Mouse (Mus musculus) heart, embryonic 12.5 days (tissue): ENCODE results near the gene Shc3. TPM values are rescaled to one million over a fixed set of nuclear protein-coding genes. Genes with fewer than 3 reads are reported as not detected.

ENCODE experiments used
- ATAC-seq: fragments of 200-750 bp; cut with Nextera tagmentation; 2 replicates; pipeline ENCODE4 v1.8.0; 2017; ENCODE audit warnings: moderate TSS enrichment, moderate library complexity; ENCODE audit not compliant: insufficient number of reproducible peaks, low FRiP score
- H3K27ac ChIP-seq: fragments of 300-500 bp; sonication (generic); 2 replicates; pipeline ENCODE4 v1.5.1; 2016; ENCODE audit warnings: mild to moderate bottlenecking, moderate library complexity; ENCODE audit not compliant: poor library complexity, severe bottlenecking
- H3K27me3 ChIP-seq: fragments of 300-500 bp; sonication (generic); replicated peaks from 2 replicates; pipeline ENCODE4 v1.6.1; 2016; ENCODE audit warnings: mild to moderate bottlenecking, moderate library complexity
- H3K36me3 ChIP-seq: fragments of 300-500 bp; sonication (generic); 2 replicates; pipeline ENCODE4 v1.6.1; 2016; ENCODE audit warnings: mild to moderate bottlenecking, moderate library complexity
- H3K4me1 ChIP-seq: fragments of 300-500 bp; sonication (generic); replicated peaks from 2 replicates; pipeline ENCODE4 v1.6.1; 2016; ENCODE audit warnings: mild to moderate bottlenecking
- H3K4me2 ChIP-seq: fragments of 300-500 bp; sonication (generic); 2 replicates; pipeline ENCODE4 v1.6.1; 2016; ENCODE audit warnings: mild to moderate bottlenecking, moderate library complexity
- H3K4me3 ChIP-seq: fragments of 300-500 bp; sonication (generic); 2 replicates; pipeline ENCODE4 v1.5.1; 2016; ENCODE audit warnings: mild to moderate bottlenecking
- H3K9ac ChIP-seq: fragments of 300-500 bp; sonication (generic); 2 replicates; pipeline ENCODE4 v1.6.1; 2016; ENCODE audit warnings: mild to moderate bottlenecking, moderate library complexity
- H3K9me3 ChIP-seq: fragments of 300-500 bp; sonication (generic); replicated peaks from 2 replicates; pipeline ENCODE4 v1.6.1; 2016; ENCODE audit warnings: mild to moderate bottlenecking, moderate library complexity
- WGBS: fragments of 180-500 bp; shearing (Covaris S2); methylation state at CpG from one replicate; pipeline ENCODE4 v1.1.7; 2016; 5-methylcytosine and 5-hydroxymethylcytosine counted together
- polyA plus RNA-seq: library from polyadenylated mRNA; unstranded; fragments of >200 nt; fragmentation: Nextera tagmentation; extraction: Ambion mirVana; gene quantifications from 2 replicates; pipeline ENCODE4 v1.2.1, GENCODE M21; 2016

Shc3 gene
- polyA plus RNA-seq, 1 experiment from 2014 or later, result 0.26 TPM

- no peak overlapping the region for H3K4me2 ChIP-seq
- no peak overlapping the region for H3K4me3 ChIP-seq
- H3K27ac ChIP-seq, result no peak overlapping the region
- 79% methylated on average over 9 of the region's 9 CpGs for WGBS
- no peaks in the 10 kb centered on the region for H3K4me1 ChIP-seq
- H3K36me3 ChIP-seq, result no peaks in the 10 kb centered on the region
- no peaks in the 10 kb centered on the region; the same call in 1 of the 2 replicates for H3K9me3 ChIP-seq
- ATAC-seq, result no peak
- H3K9ac ChIP-seq, result no peak overlapping the region
- H3K27me3 ChIP-seq, result no peaks in the 10 kb centered on the region
These were observed 83.9 kb downstream of the Shc3 start for GRCm38 (mm10) chr13:51485291-51485690.

GRCm38 (mm10) chr13:51482786-51483185, 86.4 kb downstream of the Shc3 start:
- Histone ChIP-seq H3K9me3 (no peaks in the 10 kb centered on the region), H3K4me2 (no peak overlapping the region), H3K27me3 (no peaks in the 10 kb centered on the region), H3K4me3 (no peak overlapping the region), H3K4me1 (no peaks in the 10 kb centered on the region), H3K27ac (no peak overlapping the region), H3K36me3 (no peaks in the 10 kb centered on the region), H3K9ac (no peak overlapping the region)
- no peak for ATAC-seq
- 84% methylated on average over 11 of the region's 11 CpGs for WGBS

- 54% methylated on average over 11 of the region's 11 CpGs for WGBS
- H3K9me3 ChIP-seq, result no peaks in the 10 kb centered on the region
- H3K4me3 ChIP-seq, result no peak overlapping the region
- no peak for ATAC-seq
- no peak overlapping the region for H3K27ac ChIP-seq
- no peaks in the 10 kb centered on the region for H3K27me3 ChIP-seq
- no peaks in the 10 kb centered on the region for H3K4me1 ChIP-seq
- H3K9ac ChIP-seq, result no peak overlapping the region
- no peak overlapping the region for H3K4me2 ChIP-seq
- H3K36me3 ChIP-seq, result no peaks in the 10 kb centered on the region
These were observed 88.7 kb downstream of the Shc3 start for GRCm38 (mm10) chr13:51480341-51481011.

GRCm38 (mm10) chr13:51479826-51480225, 89.4 kb downstream of the Shc3 start:
- Histone ChIP-seq H3K4me2 (no peak overlapping the region), H3K27me3 (no peaks in the 10 kb centered on the region), H3K9ac (no peak overlapping the region), H3K27ac (no peak overlapping the region), H3K36me3 (no peaks in the 10 kb centered on the region), H3K4me3 (no peak overlapping the region), H3K4me1 (no peaks in the 10 kb centered on the region), H3K9me3 (no peaks in the 10 kb centered on the region)
- no peak for ATAC-seq
- 83% methylated on average over 11 of the region's 11 CpGs for WGBS

- 65% methylated on average over 10 of the region's 10 CpGs for WGBS
- Histone ChIP-seq H3K4me2 (no peak overlapping the region), H3K9ac (no peak overlapping the region), H3K36me3 (no peaks in the 10 kb centered on the region), H3K27me3 (no peaks in the 10 kb centered on the region), H3K4me1 (no peaks in the 10 kb centered on the region), H3K9me3 (no peaks in the 10 kb centered on the region), H3K27ac (no peak overlapping the region), H3K4me3 (no peak overlapping the region)
- ATAC-seq, result no peak
These were observed 92.2 kb downstream of the Shc3 start for GRCm38 (mm10) chr13:51476991-51477390.

- ATAC-seq, result no peak
- no peaks in the 10 kb centered on the region for H3K9me3 ChIP-seq
- no peak overlapping the region for H3K4me2 ChIP-seq
- H3K4me3 ChIP-seq, result no peak overlapping the region
- WGBS, result 65% methylated on average over 17 of the region's 17 CpGs
- no peaks in the 10 kb centered on the region for H3K36me3 ChIP-seq
- no peak overlapping the region for H3K9ac ChIP-seq
- no peak overlapping the region for H3K27ac ChIP-seq
- H3K27me3 ChIP-seq, result no peaks in the 10 kb centered on the region
- 0 out of 2 replicates have a peak, but pooled peaks cover 3% of the 10 kb centered on the region for H3K4me1 ChIP-seq
These were observed 100.4 kb downstream of the Shc3 start for GRCm38 (mm10) chr13:51468697-51469250.

- H3K27ac ChIP-seq, result no peak overlapping the region
- no peaks in the 10 kb centered on the region for H3K27me3 ChIP-seq
- H3K36me3 ChIP-seq, result no peaks in the 10 kb centered on the region
- no peaks in the 10 kb centered on the region for H3K9me3 ChIP-seq
- ATAC-seq, result no peak
- H3K4me3 ChIP-seq, result no peak overlapping the region
- H3K4me1 ChIP-seq, result 0 out of 2 replicates have a peak, but pooled peaks cover 3% of the 10 kb centered on the region
- H3K4me2 ChIP-seq, result no peak overlapping the region
- no peak overlapping the region for H3K9ac ChIP-seq
- 74% methylated on average over 14 of the region's 14 CpGs for WGBS
These were observed 102.9 kb downstream of the Shc3 start for GRCm38 (mm10) chr13:51466117-51466841.

GRCm38 (mm10) chr13:51464294-51464693, 104.9 kb downstream of the Shc3 start:
- ATAC-seq, result no peak

GRCm38 (mm10) chr13:51456190-51456878, 112.9 kb downstream of the Shc3 start:
- Histone ChIP-seq H3K9ac (no peak overlapping the region), H3K27me3 (no peaks in the 10 kb centered on the region), H3K36me3 (no peaks in the 10 kb centered on the region), H3K4me2 (no peak overlapping the region), H3K4me1 (no peaks in the 10 kb centered on the region), H3K27ac (no peak overlapping the region), H3K9me3 (no peaks in the 10 kb centered on the region), H3K4me3 (no peak overlapping the region)
- 33% methylated on average over 4 of the region's 4 CpGs for WGBS
- no peak for ATAC-seq

More at GRCm38 (mm10) chr13:51464294-51464693, 104.9 kb downstream of the Shc3 start:
- Histone ChIP-seq H3K4me3 (no peak overlapping the region), H3K4me2 (no peak overlapping the region), H3K36me3 (no peaks in the 10 kb centered on the region), H3K4me1 (0 out of 2 replicates have a peak, but pooled peaks cover 3% of the 10 kb centered on the region), H3K9me3 (no peaks in the 10 kb centered on the region), H3K27ac (no peak overlapping the region), H3K9ac (no peak overlapping the region), H3K27me3 (no peaks in the 10 kb centered on the region)
- WGBS, result 60% methylated on average over 4 of the region's 4 CpGs

- Histone ChIP-seq H3K4me3 (no peak overlapping the region), H3K4me2 (no peak overlapping the region), H3K27ac (no peak overlapping the region), H3K36me3 (no peaks in the 10 kb centered on the region), H3K9ac (no peak overlapping the region), H3K4me1 (no peaks in the 10 kb centered on the region), H3K27me3 (no peaks in the 10 kb centered on the region), H3K9me3 (no peaks in the 10 kb centered on the region)
- ATAC-seq, result no peak
- WGBS, result 55% methylated on average over 4 of the region's 4 CpGs
These were observed 122.7 kb downstream of the Shc3 start for GRCm38 (mm10) chr13:51446550-51446949.

GRCm38 (mm10) chr13:51442922-51443321, 126.3 kb downstream of the Shc3 start:
- ATAC-seq, result no peak
- no peaks in the 10 kb centered on the region for H3K36me3 ChIP-seq
- H3K4me3 ChIP-seq, result no peak overlapping the region
- no peak overlapping the region for H3K27ac ChIP-seq
- H3K9me3 ChIP-seq, result no peaks in the 10 kb centered on the region
- H3K27me3 ChIP-seq, result no peaks in the 10 kb centered on the region
- H3K4me1 ChIP-seq, result no peaks in the 10 kb centered on the region
- 83% methylated on average over 8 of the region's 8 CpGs for WGBS
- H3K4me2 ChIP-seq, result no peak overlapping the region
- no peak overlapping the region for H3K9ac ChIP-seq
